Mouse (Mus musculus) forebrain, embryonic 12.5 days (tissue): ENCODE measurements at regions not wholly inside any gene's neighbourhood (a gene's known extent, or its start where the extent isn't known, plus 50 kb on each side); places are given as distances from the start of the nearest gene placed in this dataset.

Experiments
- ATAC-seq: fragments of 200-750 bp; cut with Nextera tagmentation; 2 replicates; pipeline ENCODE4 v1.8.0; 2017; ENCODE audit warnings: moderate TSS enrichment; ENCODE audit not compliant: low FRiP score
- H3K27ac ChIP-seq: fragments of 300-500 bp; sonication (generic); 2 replicates; pipeline ENCODE4 v1.5.1; 2016; ENCODE audit warnings: mild to moderate bottlenecking
- H3K27me3 ChIP-seq: fragments of 300-500 bp; sonication (generic); 2 replicates; pipeline ENCODE4 v1.6.1; 2016; ENCODE audit warnings: mild to moderate bottlenecking
- H3K36me3 ChIP-seq: fragments of 300-500 bp; sonication (generic); replicated peaks from 2 replicates; pipeline ENCODE4 v1.6.1; 2016; ENCODE audit warnings: mild to moderate bottlenecking
- H3K4me1 ChIP-seq: fragments of 300-500 bp; sonication (generic); 2 replicates; pipeline ENCODE4 v1.6.1; 2016
- H3K4me2 ChIP-seq: fragments of 300-500 bp; sonication (generic); 2 replicates; pipeline ENCODE4 v1.6.1; 2016; ENCODE audit warnings: mild to moderate bottlenecking, moderate library complexity
- H3K4me3 ChIP-seq: fragments of 300-500 bp; sonication (generic); replicated peaks from 2 replicates; pipeline ENCODE4 v1.5.1; 2016; ENCODE audit warnings: mild to moderate bottlenecking
- H3K9ac ChIP-seq: fragments of 300-500 bp; sonication (generic); 2 replicates; pipeline ENCODE4 v1.6.1; 2016; ENCODE audit warnings: mild to moderate bottlenecking
- H3K9me3 ChIP-seq: fragments of 300-500 bp; sonication (generic); 2 replicates; pipeline ENCODE4 v1.6.1; 2016
- WGBS: fragments of 180-500 bp; shearing (Covaris S2); methylation state at CpG from one replicate; pipeline ENCODE4 v1.1.7; 2016; 5-methylcytosine and 5-hydroxymethylcytosine counted together

GRCm38 (mm10) chr3:130975291-130975690 is 135.0 kb upstream of the Lef1 start:
- ATAC-seq, result no peak

GRCm38 (mm10) chr3:130972126-130972525 is 138.1 kb upstream of the Lef1 start:
- H3K9ac ChIP-seq, result no peak overlapping the region
- no peak for ATAC-seq
- 71% methylated on average over 2 of the region's 2 CpGs for WGBS

More at GRCm38 (mm10) chr3:130975291-130975690, 135.0 kb upstream of the Lef1 start:
- no peak overlapping the region for H3K9ac ChIP-seq
- no peaks in the 10 kb centered on the region for H3K9me3 ChIP-seq
- H3K27me3 ChIP-seq, result no peaks in the 10 kb centered on the region
- no peaks in the 10 kb centered on the region for H3K4me1 ChIP-seq
- no peak overlapping the region for H3K4me3 ChIP-seq
- no peaks in the 10 kb centered on the region for H3K36me3 ChIP-seq
- 57% methylated on average over 1 of the region's 1 CpGs for WGBS
- no peak overlapping the region for H3K27ac ChIP-seq
- H3K4me2 ChIP-seq, result no peak overlapping the region

GRCm38 (mm10) chr3:130965275-130965674 is 145.0 kb upstream of the Lef1 start:
- Histone ChIP-seq H3K27me3 (0 out of 2 replicates have a peak, but pooled peaks cover 6% of the 10 kb centered on the region), H3K4me2 (no peak overlapping the region), H3K36me3 (no peaks in the 10 kb centered on the region), H3K9ac (no peak overlapping the region), H3K9me3 (no peaks in the 10 kb centered on the region), H3K4me3 (no peak overlapping the region), H3K27ac (no peak overlapping the region), H3K4me1 (peaks cover 38% of the 10 kb centered on the region)
- no peak for ATAC-seq
- WGBS, result 88% methylated on average over 3 of the region's 3 CpGs

More at GRCm38 (mm10) chr3:130972126-130972525, 138.1 kb upstream of the Lef1 start:
- H3K27ac ChIP-seq, result no peak overlapping the region
- no peaks in the 10 kb centered on the region for H3K36me3 ChIP-seq
- H3K27me3 ChIP-seq, result no peaks in the 10 kb centered on the region
- no peak overlapping the region for H3K4me3 ChIP-seq
- H3K4me2 ChIP-seq, result no peak overlapping the region
- no peaks in the 10 kb centered on the region for H3K4me1 ChIP-seq
- H3K9me3 ChIP-seq, result no peaks in the 10 kb centered on the region

- Histone ChIP-seq H3K4me1 (peaks cover 38% of the 10 kb centered on the region), H3K9me3 (no peaks in the 10 kb centered on the region), H3K27me3 (peaks cover 6% of the 10 kb centered on the region; the same call in 1 of the 2 replicates), H3K36me3 (no peaks in the 10 kb centered on the region), H3K9ac (no peak overlapping the region), H3K4me3 (no peak overlapping the region), H3K27ac (peak overlapping the region; percentile 82), H3K4me2 (peak overlapping the region; percentile 51)
- ATAC-seq, result no peak
- 57% methylated on average over 6 of the region's 6 CpGs for WGBS
Measured at GRCm38 (mm10) chr3:130964088-130964487, 146.2 kb upstream of the Lef1 start.

GRCm38 (mm10) chr3:130963625-130964024 is 146.6 kb upstream of the Lef1 start:
- Histone ChIP-seq H3K4me2 (peak overlapping the region; percentile 51), H3K4me1 (peaks cover 38% of the 10 kb centered on the region), H3K9ac (no peak overlapping the region), H3K36me3 (no peaks in the 10 kb centered on the region), H3K4me3 (peak overlapping the region; percentile 21), H3K9me3 (no peaks in the 10 kb centered on the region), H3K27ac (peak overlapping the region; percentile 82), H3K27me3 (peaks cover 6% of the 10 kb centered on the region; the same call in 1 of the 2 replicates)
- 4% methylated on average over 11 of the region's 11 CpGs for WGBS
- ATAC-seq, result peak; percentile 57

GRCm38 (mm10) chr3:130962701-130963472 is 147.4 kb upstream of the Lef1 start:
- peak; percentile 81 for ATAC-seq
- WGBS, result 13% methylated on average over 12 of the region's 12 CpGs
- Histone ChIP-seq H3K4me1 (peaks cover 38% of the 10 kb centered on the region), H3K9me3 (no peaks in the 10 kb centered on the region), H3K36me3 (no peaks in the 10 kb centered on the region), H3K4me3 (peak overlapping the region; percentile 21), H3K27ac (peak overlapping the region; percentile 82), H3K4me2 (peak overlapping the region; percentile 51), H3K27me3 (peaks cover 6% of the 10 kb centered on the region; the same call in 1 of the 2 replicates), H3K9ac (peak overlapping the region; percentile 0)

GRCm38 (mm10) chr3:130962151-130962633 is 148.1 kb upstream of the Lef1 start:
- H3K36me3 ChIP-seq, result no peaks in the 10 kb centered on the region
- 1% methylated on average over 14 of the region's 14 CpGs for WGBS
- no peaks in the 10 kb centered on the region for H3K9me3 ChIP-seq
- H3K4me2 ChIP-seq, result peak overlapping the region; percentile 51
- peak overlapping the region; percentile 0; the same call in 1 of the 2 replicates for H3K9ac ChIP-seq
- H3K27ac ChIP-seq, result peak overlapping the region; percentile 82
- peak; percentile 66 for ATAC-seq
- peaks cover 38% of the 10 kb centered on the region for H3K4me1 ChIP-seq
- H3K27me3 ChIP-seq, result peaks cover 6% of the 10 kb centered on the region; the same call in 1 of the 2 replicates
- peak overlapping the region; percentile 13; the same call in 1 of the 2 replicates for H3K4me3 ChIP-seq

GRCm38 (mm10) chr3:130961704-130962103 is 148.6 kb upstream of the Lef1 start:
- Histone ChIP-seq H3K4me2 (peak overlapping the region; percentile 51), H3K9ac (no peak overlapping the region; the same call in 1 of the 2 replicates), H3K4me3 (no peak overlapping the region), H3K4me1 (peaks cover 38% of the 10 kb centered on the region), H3K27me3 (peaks cover 6% of the 10 kb centered on the region; the same call in 1 of the 2 replicates), H3K9me3 (no peaks in the 10 kb centered on the region), H3K27ac (peak overlapping the region; percentile 82), H3K36me3 (no peaks in the 10 kb centered on the region)
- WGBS, result 14% methylated on average over 6 of the region's 6 CpGs
- peak; percentile 30 for ATAC-seq

- WGBS, result 86% methylated on average over 4 of the region's 4 CpGs
- no peak for ATAC-seq
- no peak overlapping the region for H3K4me2 ChIP-seq
- H3K27me3 ChIP-seq, result no peaks in the 10 kb centered on the region; the same call in 1 of the 2 replicates
- 0 out of 2 replicates have a peak, but pooled peaks cover 7% of the 10 kb centered on the region for H3K9me3 ChIP-seq
- no peak overlapping the region for H3K27ac ChIP-seq
- H3K36me3 ChIP-seq, result no peaks in the 10 kb centered on the region
- H3K4me3 ChIP-seq, result no peak overlapping the region
- H3K4me1 ChIP-seq, result peaks cover 2% of the 10 kb centered on the region; the same call in 1 of the 2 replicates
- no peak overlapping the region for H3K9ac ChIP-seq
Measured at GRCm38 (mm10) chr3:130955958-130956357, 154.3 kb upstream of the Lef1 start.

GRCm38 (mm10) chr3:130951381-130951780 is 158.9 kb upstream of the Lef1 start:
- no peaks in the 10 kb centered on the region for H3K36me3 ChIP-seq
- no peak overlapping the region for H3K27ac ChIP-seq
- WGBS, result 67% methylated on average over 2 of the region's 2 CpGs
- 0 out of 2 replicates have a peak, but pooled peaks cover 7% of the 10 kb centered on the region for H3K9me3 ChIP-seq
- ATAC-seq, result no peak
- H3K4me1 ChIP-seq, result peaks cover 10% of the 10 kb centered on the region
- H3K9ac ChIP-seq, result no peak overlapping the region
- no peak overlapping the region for H3K4me3 ChIP-seq
- no peaks in the 10 kb centered on the region for H3K27me3 ChIP-seq
- H3K4me2 ChIP-seq, result no peak overlapping the region

- Histone ChIP-seq H3K9me3 (0 out of 2 replicates have a peak, but pooled peaks cover 7% of the 10 kb centered on the region), H3K4me2 (no peak overlapping the region), H3K4me3 (no peak overlapping the region), H3K4me1 (peaks cover 14% of the 10 kb centered on the region), H3K9ac (no peak overlapping the region), H3K27me3 (no peaks in the 10 kb centered on the region), H3K27ac (no peak overlapping the region), H3K36me3 (no peaks in the 10 kb centered on the region)
- WGBS, result 86% methylated on average over 6 of the region's 6 CpGs
- no peak for ATAC-seq
Measured at GRCm38 (mm10) chr3:130950872-130951271, 159.4 kb upstream of the Lef1 start.

- Histone ChIP-seq H3K4me2 (no peak overlapping the region), H3K36me3 (no peaks in the 10 kb centered on the region), H3K27me3 (no peaks in the 10 kb centered on the region), H3K9ac (no peak overlapping the region), H3K9me3 (no peaks in the 10 kb centered on the region), H3K27ac (no peak overlapping the region), H3K4me3 (no peak overlapping the region), H3K4me1 (peaks cover 24% of the 10 kb centered on the region)
- ATAC-seq, result no peak
- 90% methylated on average over 5 of the region's 5 CpGs for WGBS
Measured at GRCm38 (mm10) chr3:130947880-130948279, 162.4 kb upstream of the Lef1 start.
